Mouse (Mus musculus): Measurements from ENCODE around the gene Hinfp. TPM values are rescaled to one million over a fixed set of nuclear protein-coding genes. Genes with fewer than 3 reads are reported as not detected.

Hinfp gene
- polyA plus RNA-seq, 1 experiment from 2014 or later: 6.3 TPM

- H3K4me2 ChIP-seq (ENCODE audit: low read depth, low read length): no peak overlapping the region
- no peaks in the 10 kb centered on the region for H3K27me3 ChIP-seq (ENCODE audit: insufficient read depth, low read length)
- ATAC-seq (no peak), DNase-seq (no peak)
- 0 out of 2 replicates have a peak, but pooled peaks cover 4% of the 10 kb centered on the region for H3K4me1 ChIP-seq (ENCODE audit: insufficient read depth)
- WGBS (ENCODE audit: insufficient replicate concordance): 93% methylated on average over 9 of the region's 9 CpGs
- no peaks in the 10 kb centered on the region for H3K9me3 ChIP-seq (ENCODE audit: low read length)
- peaks cover 42% of the 10 kb centered on the region for H3K36me3 ChIP-seq (replicated peaks; ENCODE audit: insufficient read depth, low read length)
- no peak for TF ChIP-seq CTCF (IDR thresholded peaks at IDR 0.05; ENCODE audit: low read depth)
- no peak for TF ChIP-seq EP300 (IDR thresholded peaks at IDR 0.05; ENCODE audit: low read depth)
- no peak overlapping the region for H3K4me3 ChIP-seq (ENCODE audit: low read depth, low read length)
- no peak overlapping the region for H3K27ac ChIP-seq (ENCODE audit: low read depth)
- no peak overlapping the region for H3K9ac ChIP-seq (replicated peaks)
Observed at GRCm38 (mm10) chr9:44347166-44347565, 41.7 kb upstream of the Hinfp start.

- 0 out of 2 replicates have a peak, but pooled peaks cover 4% of the 10 kb centered on the region for H3K4me1 ChIP-seq (ENCODE audit: insufficient read depth)
- DNase-seq (no peak), ATAC-seq (no peak)
- no peak overlapping the region for H3K4me2 ChIP-seq (ENCODE audit: low read depth, low read length)
- no peak overlapping the region for H3K4me3 ChIP-seq (ENCODE audit: low read depth, low read length)
- H3K27me3 ChIP-seq (ENCODE audit: insufficient read depth, low read length): no peaks in the 10 kb centered on the region
- TF ChIP-seq CTCF (IDR thresholded peaks at IDR 0.05; ENCODE audit: low read depth): no peak
- no peak for TF ChIP-seq EP300 (IDR thresholded peaks at IDR 0.05; ENCODE audit: low read depth)
- H3K27ac ChIP-seq (ENCODE audit: low read depth): no peak overlapping the region
- H3K9ac ChIP-seq (replicated peaks): no peak overlapping the region
- peaks cover 40% of the 10 kb centered on the region for H3K36me3 ChIP-seq (replicated peaks; ENCODE audit: insufficient read depth, low read length)
- WGBS (ENCODE audit: insufficient replicate concordance): 84% methylated on average over 6 of the region's 6 CpGs
- no peaks in the 10 kb centered on the region for H3K9me3 ChIP-seq (ENCODE audit: low read length)
Observed at GRCm38 (mm10) chr9:44345570-44346433, 40.3 kb upstream of the Hinfp start.

GRCm38 (mm10) chr9:44343781-44344421 lies 38.4 kb upstream of the Hinfp start, which contains the start of gene Hmbs:
Gene Hmbs (minus strand): TSS chr9:44344228.
- WGBS (ENCODE audit: insufficient replicate concordance): under 1% methylated on average over 39 of the region's 39 CpGs
- no peak for TF ChIP-seq CTCF (IDR thresholded peaks at IDR 0.05; ENCODE audit: low read depth)
- no peak for TF ChIP-seq EP300 (IDR thresholded peaks at IDR 0.05; ENCODE audit: low read depth)
- DNase-seq: peak; percentile 95

GRCm38 (mm10) chr9:44343290-44343689 lies 37.8 kb upstream of the Hinfp start:
- peak overlapping the region; percentile 79 for H3K4me3 ChIP-seq (ENCODE audit: low read depth, low read length)
- no peaks in the 10 kb centered on the region for H3K27me3 ChIP-seq (ENCODE audit: insufficient read depth, low read length)
- 0 out of 2 replicates have a peak, but pooled peaks cover 4% of the 10 kb centered on the region for H3K4me1 ChIP-seq (ENCODE audit: insufficient read depth)
- no peaks in the 10 kb centered on the region for H3K9me3 ChIP-seq (ENCODE audit: low read length)
- 4% methylated on average over 6 of the region's 6 CpGs for WGBS (ENCODE audit: insufficient replicate concordance)
- ATAC-seq (peak; percentile 75), DNase-seq (peak; percentile 79)
- peak; percentile 96 for TF ChIP-seq EP300 (IDR thresholded peaks at IDR 0.05; ENCODE audit: low read depth)
- no peak for TF ChIP-seq CTCF (IDR thresholded peaks at IDR 0.05; ENCODE audit: low read depth)
- peak overlapping the region; percentile 79 for H3K4me2 ChIP-seq (ENCODE audit: low read depth, low read length)
- H3K27ac ChIP-seq (ENCODE audit: low read depth): peak overlapping the region; percentile 96
- H3K36me3 ChIP-seq (replicated peaks; ENCODE audit: insufficient read depth, low read length): peaks cover 51% of the 10 kb centered on the region
- H3K9ac ChIP-seq (replicated peaks): peak overlapping the region; percentile 95

More at GRCm38 (mm10) chr9:44343781-44344421, 38.4 kb upstream of the Hinfp start, which contains the start of gene Hmbs:
- peak within 1 kb of the TSS; percentile 79 for H3K4me3 ChIP-seq (ENCODE audit: low read depth, low read length)
- peak within 1 kb of the TSS; percentile 95 for H3K9ac ChIP-seq (replicated peaks)
- peak within 1 kb of the TSS; percentile 79 for H3K4me2 ChIP-seq (ENCODE audit: low read depth, low read length)
- H3K27me3 ChIP-seq (ENCODE audit: insufficient read depth, low read length): no peaks in the 10 kb centered on the region
- no peaks in the 10 kb centered on the region for H3K9me3 ChIP-seq (ENCODE audit: low read length)
- H3K4me1 ChIP-seq (ENCODE audit: insufficient read depth): 0 out of 2 replicates have a peak, but pooled peaks cover 4% of the 10 kb centered on the region
- peaks cover 51% of the 10 kb centered on the region for H3K36me3 ChIP-seq (replicated peaks; ENCODE audit: insufficient read depth, low read length)
- peak within 1 kb of the TSS; percentile 96 for H3K27ac ChIP-seq (ENCODE audit: low read depth)
- ATAC-seq: peak; percentile 87

- H3K4me1 ChIP-seq (ENCODE audit: insufficient read depth): peaks cover 7% of the 10 kb centered on the region
- DNase-seq (no peak), ATAC-seq (no peak)
- 59% methylated on average over 1 of the region's 1 CpGs for WGBS (ENCODE audit: insufficient replicate concordance)
- H3K9me3 ChIP-seq (ENCODE audit: low read length): no peaks in the 10 kb centered on the region
- no peaks in the 10 kb centered on the region for H3K27me3 ChIP-seq (ENCODE audit: insufficient read depth, low read length)
- TF ChIP-seq EP300 (IDR thresholded peaks at IDR 0.05; ENCODE audit: low read depth): no peak
- no peak for TF ChIP-seq CTCF (IDR thresholded peaks at IDR 0.05; ENCODE audit: low read depth)
- peaks cover 53% of the 10 kb centered on the region for H3K36me3 ChIP-seq (replicated peaks; ENCODE audit: insufficient read depth, low read length)
- peak overlapping the region; percentile 79 for H3K4me3 ChIP-seq (ENCODE audit: low read depth, low read length)
- H3K4me2 ChIP-seq (ENCODE audit: low read depth, low read length): peak overlapping the region; percentile 79
- H3K9ac ChIP-seq (replicated peaks): peak overlapping the region; percentile 95
- peak overlapping the region; percentile 96 for H3K27ac ChIP-seq (ENCODE audit: low read depth)
Observed at GRCm38 (mm10) chr9:44342605-44343004, 37.1 kb upstream of the Hinfp start.

GRCm38 (mm10) chr9:44342173-44342572 lies 36.7 kb upstream of the Hinfp start:
- H3K27ac ChIP-seq (ENCODE audit: low read depth): peak overlapping the region; percentile 96
- H3K4me1 ChIP-seq (ENCODE audit: insufficient read depth): peaks cover 10% of the 10 kb centered on the region
- H3K4me2 ChIP-seq (ENCODE audit: low read depth, low read length): peak overlapping the region; percentile 79
- peak overlapping the region; percentile 79 for H3K4me3 ChIP-seq (ENCODE audit: low read depth, low read length)
- 41% methylated on average over 3 of the region's 3 CpGs for WGBS (ENCODE audit: insufficient replicate concordance)
- no peaks in the 10 kb centered on the region for H3K27me3 ChIP-seq (ENCODE audit: insufficient read depth, low read length)
- H3K9me3 ChIP-seq (ENCODE audit: low read length): no peaks in the 10 kb centered on the region
- peaks cover 53% of the 10 kb centered on the region for H3K36me3 ChIP-seq (replicated peaks; ENCODE audit: insufficient read depth, low read length)
- ATAC-seq (peak; percentile 73), DNase-seq (peak; percentile 86)
- H3K9ac ChIP-seq (replicated peaks): peak overlapping the region; percentile 95
- TF ChIP-seq CTCF (IDR thresholded peaks at IDR 0.05; ENCODE audit: low read depth) (no peak), EP300 (IDR thresholded peaks at IDR 0.05; ENCODE audit: low read depth) (peak; percentile 94)

Measured in liver, postnatal 0 days (tissue).